Mouse (Mus musculus) lung, postnatal 14 days (tissue): ENCODE data around the gene Slc38a2.

Source experiments
- DNase-seq: peaks from one replicate; pipeline ENCODE4 v3.0.0; 2021

Gene Slc38a2

GRCm38 (mm10) chr15:96699521-96700511, at the start of gene Slc38a2:
TSS of gene Slc38a2 (minus strand) at chr15:96699730.
- DNase-seq: peak; percentile 93

- no peak for DNase-seq
These were observed 49.6 kb upstream of the Slc38a2 start for GRCm38 (mm10) chr15:96749101-96749500.

DNA sequence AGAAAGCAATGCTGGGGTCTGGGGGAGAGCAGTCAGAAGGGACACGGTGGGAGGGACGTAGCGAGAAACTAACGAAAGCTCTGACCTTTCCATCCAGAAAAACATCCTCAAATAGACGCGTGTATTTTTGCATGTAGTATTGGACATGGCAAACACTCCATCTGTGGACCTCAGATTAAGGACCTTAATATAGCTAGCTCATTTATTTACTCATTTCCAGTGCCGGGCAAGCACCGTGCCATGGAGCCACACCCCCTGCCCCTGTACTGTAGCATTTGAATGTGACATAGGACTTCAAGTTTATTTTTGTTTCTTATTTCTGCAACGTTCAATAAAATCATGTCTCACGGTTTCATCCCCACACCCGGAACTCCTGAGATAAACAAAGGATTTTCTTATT, 48.0 kb upstream of the Slc38a2 start:
- no peak for DNase-seq

DNA sequence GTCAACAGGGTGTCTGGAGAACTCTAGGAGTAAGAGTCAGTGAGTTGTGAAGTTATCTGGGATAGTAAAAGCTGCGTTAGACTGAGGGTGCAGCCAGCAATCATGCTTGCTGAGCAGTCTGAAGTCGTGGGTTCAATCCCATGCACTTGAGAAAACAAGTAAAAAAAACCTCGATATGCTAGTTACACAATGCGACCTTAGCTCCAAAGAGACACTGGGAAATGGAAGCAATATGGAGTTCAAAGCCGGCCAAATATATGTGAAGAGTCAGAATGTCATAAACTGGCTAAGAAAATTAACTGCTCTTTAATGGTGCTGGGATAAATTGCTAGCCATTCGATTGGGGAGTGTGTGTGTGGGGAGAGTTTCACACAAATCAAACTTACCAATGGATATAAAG, 47.5 kb upstream of the Slc38a2 start:
- no peak for DNase-seq

GRCm38 (mm10) chr15:96745299-96745698, 45.8 kb upstream of the Slc38a2 start:
- no peak for DNase-seq

DNA sequence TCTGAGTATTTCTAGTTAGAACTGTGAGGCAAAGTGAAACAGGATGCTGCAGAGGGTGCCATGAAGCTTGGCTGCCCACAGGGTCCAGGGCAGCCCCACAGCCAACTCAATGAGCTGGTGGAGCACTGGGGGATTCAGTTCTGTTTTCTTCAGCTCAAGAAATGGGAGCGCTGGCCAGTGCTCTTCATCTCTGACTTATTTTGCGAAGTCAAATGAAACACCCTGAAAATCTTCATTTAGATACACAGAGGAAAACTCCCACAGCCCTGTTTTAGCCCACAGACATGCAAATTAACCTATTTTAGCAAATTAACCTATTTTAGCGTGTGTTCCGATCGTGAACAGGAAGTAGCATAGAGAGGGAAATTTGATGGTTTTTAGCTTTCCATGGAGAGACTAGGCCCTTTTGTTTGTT, 45.4 kb upstream of the Slc38a2 start:
- no peak for DNase-seq

GRCm38 (mm10) chr15:96744153-96744881, 44.8 kb upstream of the Slc38a2 start:
- DNase-seq: peak; percentile 44

DNA sequence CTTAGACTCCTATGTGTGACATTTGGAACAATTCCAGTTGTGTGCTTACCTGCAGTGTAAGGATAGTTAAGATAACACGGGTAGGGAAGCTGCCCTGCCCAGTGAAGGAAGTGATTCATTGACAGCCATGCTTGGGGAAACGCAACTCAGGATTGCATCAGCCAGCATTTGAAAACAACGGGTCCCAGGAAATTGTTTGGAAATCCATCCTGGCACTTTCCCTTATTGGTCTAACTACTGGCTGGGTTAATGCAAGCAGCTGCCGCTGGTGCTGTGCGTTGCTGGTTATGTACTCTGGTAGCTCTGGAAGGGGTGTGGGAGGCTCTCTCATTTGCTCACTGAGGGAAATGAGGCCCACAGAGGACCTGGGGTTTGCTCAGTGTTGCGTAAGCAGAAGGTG, 43.7 kb upstream of the Slc38a2 start:
- peak; percentile 55 for DNase-seq

GRCm38 (mm10) chr15:96742591-96743241, 43.2 kb upstream of the Slc38a2 start:
- DNase-seq: no peak

DNA sequence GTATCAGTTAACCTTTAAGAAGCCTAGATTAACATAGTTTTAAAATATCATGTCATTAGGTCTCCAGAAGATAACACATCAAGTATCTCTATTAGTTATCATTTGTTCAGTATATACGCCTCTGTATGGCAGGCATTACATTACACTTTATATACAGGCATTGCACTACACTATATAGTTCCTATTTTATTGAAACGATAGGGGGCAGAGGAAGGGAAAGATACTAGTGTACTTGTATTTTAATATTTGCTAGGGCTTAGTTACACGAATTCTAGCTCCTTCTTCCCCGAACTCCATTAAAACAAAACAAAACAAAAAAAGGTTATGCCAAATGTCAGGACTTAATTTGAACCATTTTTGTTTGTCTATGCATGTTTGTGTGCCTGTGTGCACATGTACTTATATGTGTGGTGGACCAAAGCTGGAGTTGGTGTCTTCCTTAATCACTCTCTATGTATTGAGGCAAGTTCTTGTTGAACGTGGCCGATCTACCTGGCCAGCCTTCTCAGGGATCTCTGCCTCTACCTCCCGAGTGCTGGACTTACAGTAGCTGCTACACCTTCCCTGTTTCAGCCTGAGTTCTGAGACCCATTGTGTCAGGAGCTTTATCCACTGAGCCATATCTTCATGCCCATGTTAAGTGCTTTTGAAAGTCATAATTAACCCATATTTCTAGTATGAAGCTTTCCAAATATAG, 41.5 kb upstream of the Slc38a2 start:
- DNase-seq: no peak

- no peak for DNase-seq
These were observed 40.6 kb upstream of the Slc38a2 start for GRCm38 (mm10) chr15:96740091-96740490.

- DNase-seq: no peak
These were observed 37.3 kb upstream of the Slc38a2 start for GRCm38 (mm10) chr15:96736663-96737385.

DNA sequence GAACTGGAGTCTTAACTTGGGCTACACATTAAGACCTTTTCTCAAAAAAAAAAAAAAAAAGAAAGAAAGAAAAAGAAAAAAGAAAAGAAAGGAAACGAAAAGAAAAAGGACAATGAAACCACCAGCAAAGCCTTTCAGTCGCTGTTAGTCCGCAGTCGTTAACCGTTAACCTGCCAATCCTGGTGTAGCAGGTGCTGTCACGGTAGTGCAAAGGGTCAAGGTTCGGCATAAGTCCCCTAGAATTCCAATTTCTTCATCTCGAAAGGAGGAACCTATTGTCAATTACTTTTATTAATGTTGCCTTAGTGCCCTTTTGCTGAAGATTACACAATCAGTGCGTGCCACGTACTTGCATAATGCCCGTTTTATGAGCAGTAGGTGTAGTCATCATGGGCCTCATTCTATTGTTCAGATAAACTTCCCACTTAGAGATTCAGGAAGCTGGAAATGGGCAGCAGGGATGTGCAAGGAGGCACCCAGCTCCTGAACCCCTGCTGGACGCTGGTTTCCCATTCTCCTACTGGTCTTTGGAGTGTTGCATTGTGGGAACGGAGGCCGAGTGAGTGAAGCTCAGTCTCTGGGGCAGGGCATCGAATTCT, 36.1 kb upstream of the Slc38a2 start:
- DNase-seq: no peak

DNA sequence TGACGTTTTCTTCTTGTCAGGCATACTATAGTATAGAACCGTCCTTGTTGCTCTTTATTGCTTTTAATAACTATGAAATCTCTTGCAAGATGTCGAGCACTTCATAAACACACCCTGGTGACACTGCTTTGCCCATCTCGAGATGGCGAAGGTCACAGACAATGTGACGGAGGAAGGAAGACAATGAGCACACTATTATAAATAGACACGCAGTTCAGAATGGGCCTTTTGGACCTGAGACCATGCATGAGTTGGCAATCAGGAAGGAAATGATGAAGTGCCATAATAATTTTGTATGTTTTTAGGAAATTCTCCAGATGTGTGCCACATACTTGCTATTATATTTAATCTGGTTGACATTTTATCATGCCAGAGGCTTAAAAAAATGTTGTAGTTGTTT, 34.9 kb upstream of the Slc38a2 start:
- DNase-seq: no peak

GRCm38 (mm10) chr15:96730416-96730815, 30.9 kb upstream of the Slc38a2 start:
- DNase-seq: no peak

- no peak for DNase-seq
These were observed 30.3 kb upstream of the Slc38a2 start for GRCm38 (mm10) chr15:96729785-96730184.

- DNase-seq: no peak
These were observed 29.5 kb upstream of the Slc38a2 start for GRCm38 (mm10) chr15:96728993-96729392.

- DNase-seq: no peak
These were observed 28.8 kb upstream of the Slc38a2 start for GRCm38 (mm10) chr15:96728346-96728745.

- DNase-seq: no peak
These were observed 25.0 kb upstream of the Slc38a2 start for GRCm38 (mm10) chr15:96724506-96724905.

GRCm38 (mm10) chr15:96722228-96722627, 22.7 kb upstream of the Slc38a2 start:
- DNase-seq: no peak

DNA sequence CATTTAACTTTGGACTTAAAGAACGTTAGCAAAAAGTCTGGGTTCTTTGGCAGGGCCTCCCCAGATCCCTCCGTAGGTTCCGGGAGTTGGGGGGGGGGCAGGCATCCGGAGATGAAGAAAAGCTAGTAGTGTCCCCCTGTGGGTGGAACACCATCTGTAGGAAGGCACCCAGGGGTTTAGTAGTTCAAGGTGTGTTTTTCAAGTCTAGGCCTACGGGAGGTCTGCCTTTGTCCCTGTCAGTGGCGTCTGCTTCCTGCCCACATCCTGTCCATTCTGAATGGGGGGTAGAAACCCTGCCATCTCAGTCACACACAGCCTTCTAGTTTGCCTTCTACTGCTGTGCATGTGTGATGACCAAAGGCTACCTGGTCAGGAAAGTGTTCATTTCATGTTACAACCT, 20.6 kb upstream of the Slc38a2 start:
- no peak for DNase-seq

DNA sequence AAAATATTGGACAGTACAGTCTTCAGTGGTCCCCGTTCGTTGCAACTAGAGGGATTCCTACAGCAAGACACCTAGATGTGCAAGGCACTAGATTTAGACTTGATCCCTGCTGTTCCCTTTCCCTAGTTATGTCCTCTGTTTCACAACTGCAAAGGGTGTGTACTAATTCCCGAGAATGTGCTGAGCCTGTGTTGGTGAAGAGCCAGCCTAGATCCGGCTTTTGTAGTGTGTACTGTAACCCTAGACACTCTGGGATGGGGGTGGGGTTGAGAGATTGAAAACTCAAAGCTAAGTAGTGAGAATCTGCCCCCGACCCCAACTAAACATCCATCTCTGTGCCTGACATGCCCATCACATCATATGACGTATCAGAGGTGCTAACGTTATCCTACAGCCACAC, 18.9 kb upstream of the Slc38a2 start:
- DNase-seq: peak; percentile 51
